Comparison of ENCODE assay signal across 8 mouse cellular contexts in the genomic region with DNA sequence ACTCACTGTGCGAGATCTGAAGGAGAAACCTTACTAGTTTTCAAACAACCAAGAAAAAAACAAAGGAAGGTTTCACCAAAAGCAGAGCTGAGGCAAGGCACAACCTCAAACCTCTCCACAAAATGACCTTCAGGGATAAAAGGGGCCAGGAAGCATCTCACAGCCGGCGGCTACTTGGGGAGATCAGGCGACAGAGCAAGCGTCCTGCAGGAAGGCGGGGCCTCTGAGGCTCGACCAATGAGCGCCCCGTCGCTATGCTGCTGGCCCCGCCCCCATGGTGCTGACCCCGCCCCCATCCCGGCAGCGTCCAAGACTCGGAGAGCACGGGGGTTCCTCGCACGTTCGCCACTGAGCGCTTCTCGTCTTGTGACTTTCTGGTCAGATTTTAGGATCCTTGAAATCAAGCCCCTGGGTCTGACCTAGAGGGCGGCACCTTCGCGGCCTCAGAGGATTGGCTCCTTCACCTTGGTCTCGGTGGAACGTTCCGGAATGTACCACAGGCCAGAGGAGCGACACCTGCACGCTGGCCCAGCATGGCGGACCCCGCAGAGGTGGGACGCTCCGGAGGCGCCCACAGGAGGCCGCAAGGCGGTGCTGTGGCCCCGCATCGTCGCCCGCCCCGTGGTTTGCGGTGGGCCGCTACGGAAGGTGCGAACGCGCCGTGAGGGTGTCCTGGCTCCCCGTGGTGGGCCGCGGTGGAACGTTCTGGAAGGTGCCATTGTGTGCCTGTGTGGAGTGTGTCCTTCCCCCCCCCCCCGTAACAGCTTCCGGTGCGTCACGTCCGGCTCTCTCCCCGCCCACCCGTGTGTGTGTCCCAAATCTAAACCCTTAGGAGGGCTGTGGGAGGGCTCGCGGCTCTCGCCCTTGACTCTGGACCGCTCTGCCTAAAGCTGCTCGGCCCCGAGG. TPM values are rescaled to one million over a fixed set of nuclear protein-coding genes. Genes with fewer than 3 reads are reported as not detected.
DNase-seq lines count a peak whose midpoint lies in the region; ATAC-seq and TF ChIP-seq lines count a peak whose summit lies in the region.

Slc35e2 (plus strand) TSS at position 326 of the 906 bp plus-strand sequence.

- H3K9ac ChIP-seq in ES-E14 (ENCODE audit: insufficient read depth, low read depth, low read length, poor library complexity, severe bottlenecking): peak within 1 kb of the TSS; percentile 99
- peak within 1 kb of the TSS; percentile 99 for H3K9ac ChIP-seq in forebrain, embryonic 16.5 days (replicated peaks; ENCODE audit: low read depth, low read length)
- H3K9ac ChIP-seq in lung, embryonic 14.5 days: peak within 1 kb of the TSS; percentile 93

- intact Hi-C loops in heart, postnatal 36 days (cut with DNase I): loop anchor here (1.0 kb wide), 1 partner anchor 23 kb away; the partner anchor contains the start of gene Cdk11b

- H3K4me3 ChIP-seq in ES-E14 (ENCODE audit: insufficient read depth in 1 of 2, low read depth in 1 of 2, low read length in 2 of 2, poor library complexity in 1 of 2, severe bottlenecking in 1 of 2): peak within 1 kb of the TSS; percentile 65 to 87
- H3K4me3 ChIP-seq in forebrain, embryonic 16.5 days (replicated peaks; ENCODE audit: low read length): peak within 1 kb of the TSS; percentile 97
- H3K4me3 ChIP-seq in layer of hippocampus, adult 2 months: peak within 1 kb of the TSS; percentile 82
- peak within 1 kb of the TSS; percentile 98 for H3K4me3 ChIP-seq in lung, embryonic 14.5 days (ENCODE audit: low read depth, low read length)
- H3K4me3 ChIP-seq in olfactory bulb, adult 2 months (ENCODE audit: insufficient read depth, low read depth, low read length): peak within 1 kb of the TSS; percentile 78
- H3K4me3 ChIP-seq in thymus, adult 2 months (ENCODE audit: control insufficient read depth, insufficient read depth, low read length): peak within 1 kb of the TSS; percentile 72

- TF ChIP-seq POLR2A in olfactory bulb, adult 2 months (IDR thresholded peaks at IDR 0.05; ENCODE audit: insufficient read depth, low read depth, low read length): peak; percentile 73
- TF ChIP-seq POLR2A in thymus, adult 2 months (IDR thresholded peaks at IDR 0.05; ENCODE audit: control insufficient read depth, extremely low read depth, insufficient read depth, low read length, poor library complexity): peak; percentile 48

- in situ Hi-C loops in ES-E14 (cut with MboI; ENCODE audit: low sequenced_read_pairs in 2 of 2, unreplicated experiment in 2 of 2): no loop called here

- peak within 1 kb of the TSS; percentile 70 for H3K4me2 ChIP-seq in forebrain, embryonic 16.5 days (ENCODE audit: low read length)
- H3K4me2 ChIP-seq in lung, embryonic 14.5 days: peak within 1 kb of the TSS; percentile 89

- no peaks in the 10 kb centered on the region for H3K9me3 ChIP-seq in ES-E14 (ENCODE audit: control insufficient read depth, insufficient read depth, low read depth, low read length)
- H3K9me3 ChIP-seq in forebrain, embryonic 16.5 days (ENCODE audit: control insufficient read depth, low read length): no peaks in the 10 kb centered on the region
- H3K9me3 ChIP-seq in lung, embryonic 14.5 days (ENCODE audit: low read depth, low read length): no peaks in the 10 kb centered on the region

- H3K4me1 ChIP-seq in ES-E14 (ENCODE audit: control insufficient read depth in 2 of 2, insufficient read depth in 2 of 2, low read length in 2 of 2, poor library complexity in 1 of 2): peaks cover 0 to 4% of the 10 kb centered on the region in 2 experiments; a peak in 1 of 4 replicates
- peaks cover 14% of the 10 kb centered on the region for H3K4me1 ChIP-seq in forebrain, embryonic 16.5 days (replicated peaks; ENCODE audit: control insufficient read depth, insufficient read depth, low read length)
- H3K4me1 ChIP-seq in lung, embryonic 14.5 days (ENCODE audit: insufficient read depth): 0 out of 2 replicates have a peak, but pooled peaks cover 2% of the 10 kb centered on the region
- H3K4me1 ChIP-seq in olfactory bulb, adult 2 months (ENCODE audit: control insufficient read depth, insufficient read depth, low read length): no peaks in the 10 kb centered on the region
- peaks cover 6% of the 10 kb centered on the region for H3K4me1 ChIP-seq in thymus, adult 2 months (replicated peaks; ENCODE audit: control insufficient read depth, insufficient read depth, low read length)

- WGBS in forebrain, embryonic 16.5 days: under 1% methylated on average over 65 of the region's 65 CpGs
- whole genome bisulfite sequencing in lung, embryonic 14.5 days: under 1% methylated on average over 59 of the region's 65 CpGs
- WGBS in olfactory bulb, adult 2 months: under 1% methylated on average over 65 of the region's 65 CpGs
- under 1% methylated on average over 65 of the region's 65 CpGs for WGBS in thymus, adult 2 months

- H3K27ac ChIP-seq in ES-E14 (ENCODE audit: insufficient read depth, low read depth, low read length, poor library complexity, severe bottlenecking): peak within 1 kb of the TSS; percentile 97
- H3K27ac ChIP-seq in forebrain, embryonic 16.5 days (ENCODE audit: low read length): peak within 1 kb of the TSS; percentile 100
- peak within 1 kb of the TSS; percentile 100 for H3K27ac ChIP-seq in layer of hippocampus, adult 2 months
- H3K27ac ChIP-seq in lung, embryonic 14.5 days (ENCODE audit: low read depth): peak within 1 kb of the TSS; percentile 99
- H3K27ac ChIP-seq in olfactory bulb, adult 2 months (ENCODE audit: insufficient read depth, low read depth, low read length): peak within 1 kb of the TSS; percentile 99
- H3K27ac ChIP-seq in thymus, adult 2 months (ENCODE audit: control insufficient read depth, insufficient read depth, low read length): peak within 1 kb of the TSS; percentile 86

- peak; percentile 51 for TF ChIP-seq CTCF in layer of hippocampus, adult 2 months (conservative IDR thresholded peaks at IDR 0.05)
- TF ChIP-seq CTCF in lung, embryonic 14.5 days (IDR thresholded peaks at IDR 0.05; ENCODE audit: low read depth): peak; percentile 38
- TF ChIP-seq CTCF in olfactory bulb, adult 2 months (IDR thresholded peaks at IDR 0.05; ENCODE audit: insufficient read depth, low read depth, low read length): no peak
- peak; percentile 35; the same call in 1 of the 2 replicates for TF ChIP-seq CTCF in thymus, adult 2 months (IDR thresholded peaks at IDR 0.05; ENCODE audit: borderline replicate concordance, control insufficient read depth, extremely low read depth, insufficient read depth, low read length, poor library complexity)

- peaks cover 9% of the 10 kb centered on the region; the same call in 1 of the 2 replicates for H3K36me3 ChIP-seq in ES-E14 (ENCODE audit: control insufficient read depth, insufficient read depth, low read length, poor library complexity, severe bottlenecking)
- H3K36me3 ChIP-seq in forebrain, embryonic 16.5 days (ENCODE audit: control insufficient read depth, insufficient read depth): no peaks in the 10 kb centered on the region
- H3K36me3 ChIP-seq in lung, embryonic 14.5 days (ENCODE audit: insufficient read depth): peaks cover 24% of the 10 kb centered on the region
- no peaks in the 10 kb centered on the region for H3K36me3 ChIP-seq in thymus, adult 2 months (ENCODE audit: control insufficient read depth, insufficient read depth, low read length)

- DNase-seq in ES-E14 (ENCODE audit: low read depth, low spot score): peak; percentile 91
- peak; percentile 94 for DNase-seq in cerebellum, adult 11-12 months
- peak; percentile 91 to 100 for DNase-seq in heart, postnatal 36 days
- peak; percentile 89 to 90 for DNase-seq in layer of hippocampus, adult 2 months (ENCODE audit: low spot score in 2 of 2)
- peak; percentile 95 for DNase-seq in lung, embryonic 14.5 days
- peak; percentile 86 for DNase-seq in thymus, adult 2 months

- peak; percentile 96 for ATAC-seq in forebrain, embryonic 16.5 days
- ATAC-seq in lung, embryonic 14.5 days (ENCODE audit: insufficient read depth): peak; percentile 97

- no peaks in the 10 kb centered on the region for H3K27me3 ChIP-seq in forebrain, embryonic 16.5 days (replicated peaks; ENCODE audit: control insufficient read depth, insufficient read depth, low read length)
- H3K27me3 ChIP-seq in lung, embryonic 14.5 days (ENCODE audit: insufficient read depth, low read length): no peaks in the 10 kb centered on the region
- H3K27me3 ChIP-seq in thymus, adult 2 months (ENCODE audit: control insufficient read depth, insufficient read depth, low read length): no peaks in the 10 kb centered on the region

TF ChIP-seq in ES-E14, 5 proteins besides CTCF, POLR2A, EP300 and RAD21:
- TF ChIP-seq CHD2 (IDR thresholded peaks at IDR 0.05; ENCODE audit: low read depth, low read length): no peak
- no peak for TF ChIP-seq ZNF384 (IDR thresholded peaks at IDR 0.05; ENCODE audit: low read depth, low read length)
- TF ChIP-seq ZC3H11A (IDR thresholded peaks at IDR 0.05; ENCODE audit: borderline replicate concordance, low read depth, low read length): no peak
- TF ChIP-seq MAFK (IDR thresholded peaks at IDR 0.05; ENCODE audit: insufficient read depth, low read depth, low read length): no peak
- no peak; the same call in 1 of the 2 replicates for TF ChIP-seq HCFC1 (IDR thresholded peaks at IDR 0.05; ENCODE audit: borderline replicate concordance, insufficient read depth, low read length)

RNA-seq across cellular contexts. Expression of gene Slc35e2, which starts in this region (rescaled TPM):
- total RNA-seq in ES-E14 (2012; rRNA removed): 25.5 and 33.5 TPM in 2 replicates
- 12.0 and 12.9 TPM in 2 replicates for polyA plus RNA-seq in forebrain, embryonic 16.5 days (2015; fragmentation: Nextera tagmentation; extraction: Ambion mirVana)
- 1 to 10 TPM; 6.7 to 8.1 TPM for total RNA-seq in heart, postnatal 36 days (2021)
- 10 to 100 TPM; 39.7 to 40.3 TPM for total RNA-seq in layer of hippocampus, adult 2 months (2021)
- polyA plus RNA-seq in lung, embryonic 14.5 days (2014; fragmentation: Nextera tagmentation; extraction: Ambion mirVana): 9.5 and 9.7 TPM in 2 replicates
- not detected in 2 replicates for polyA plus RNA-seq in olfactory bulb, adult 2 months (2012; ENCODE audit: insufficient read depth, insufficient read length, low replicate concordance, missing spikeins)
- 17.1 and 19.1 TPM in 2 replicates for polyA plus RNA-seq in thymus, adult 2 months (2012; rRNA removed)

Comparison
In these comparisons a context has a peak if more than half of its experiments do, and no peak if none do; other contexts are left out.
1. Peak in every context shown above with its lines: DNase-seq, ATAC-seq, H3K4me3 ChIP-seq and H3K27ac ChIP-seq.